Mouse (Mus musculus): ENCODE measurements around the gene Carns1. TPM values are rescaled to one million over a fixed set of nuclear protein-coding genes. Genes with fewer than 3 reads are reported as not detected.

Carns1 gene
- total RNA-seq, 2 experiments from 2014 or later = 3.8 to 5.9 TPM

- intact Hi-C loops (cut with DNase I) = no loop called here
- DNase-seq (ENCODE audit: low spot score in 2 of 2) = no peak
These were observed 8.4 kb upstream of the Carns1 start for GRCm38 (mm10) chr19:4183689-4184088.

GRCm38 (mm10) chr19:4181892-4182291, 6.6 kb upstream of the Carns1 start:
- peak; percentile 82 to 86 for DNase-seq (ENCODE audit: low spot score in 2 of 2)
- intact Hi-C loops (cut with DNase I) = no loop called here

GRCm38 (mm10) chr19:4180411-4180810, 5.1 kb upstream of the Carns1 start:
- DNase-seq (ENCODE audit: low spot score in 2 of 2) = no peak
- intact Hi-C loops (cut with DNase I) = no loop called here

- intact Hi-C loops (cut with DNase I) = loop anchor here (5.0 kb wide), 1 partner anchor 54 kb away; no protein-coding TSS in a partner anchor
- DNase-seq (ENCODE audit: low spot score in 2 of 2) = no peak
These were observed 2.4 kb downstream of the Carns1 start for GRCm38 (mm10) chr19:4172925-4173324.

- DNase-seq (ENCODE audit: low spot score in 2 of 2) = no peak
- intact Hi-C loops (cut with DNase I) = loop anchor here (5.0 kb wide), 1 partner anchor 56 kb away; no protein-coding TSS in a partner anchor
These were observed 3.6 kb downstream of the Carns1 start for GRCm38 (mm10) chr19:4171393-4172290.

GRCm38 (mm10) chr19:4170723-4171392, 4.4 kb downstream of the Carns1 start:
- no peak for DNase-seq (ENCODE audit: low spot score in 2 of 2)
- intact Hi-C loops (cut with DNase I) = loop anchor here (5.0 kb wide), 1 partner anchor 56 kb away; no protein-coding TSS in a partner anchor

GRCm38 (mm10) chr19:4169810-4170209, 5.5 kb downstream of the Carns1 start:
- no peak for DNase-seq (ENCODE audit: low spot score in 2 of 2)
- intact Hi-C loops (cut with DNase I) = loop anchor here (1.0 to 5.0 kb wide), 2 partner anchors 22 to 57 kb away; partner anchors contain the start of gene Ppp1ca

GRCm38 (mm10) chr19:4169378-4169784, 5.9 kb downstream of the Carns1 start:
- peak; percentile 99 to 100 for DNase-seq (ENCODE audit: low spot score in 2 of 2)
- intact Hi-C loops (cut with DNase I) = loop anchor here (1.0 kb wide), 1 partner anchor 23 kb away; the partner anchor contains the start of gene Ppp1ca

GRCm38 (mm10) chr19:4166678-4167476, 8.4 kb downstream of the Carns1 start:
- intact Hi-C loops (cut with DNase I) = no loop called here

GRCm38 (mm10) chr19:4164721-4165120, 10.6 kb downstream of the Carns1 start:
- intact Hi-C loops (cut with DNase I) = no loop called here
- DNase-seq (ENCODE audit: low spot score in 2 of 2) = no peak

More at GRCm38 (mm10) chr19:4166678-4167476, 8.4 kb downstream of the Carns1 start:
- DNase-seq (ENCODE audit: low spot score in 2 of 2) = no peak

GRCm38 (mm10) chr19:4164100-4164499, 11.2 kb downstream of the Carns1 start:
- intact Hi-C loops (cut with DNase I) = no loop called here
- no peak for DNase-seq (ENCODE audit: low spot score in 2 of 2)

- intact Hi-C loops (cut with DNase I) = no loop called here
- no peak for DNase-seq (ENCODE audit: low spot score in 2 of 2)
These were observed 11.8 kb downstream of the Carns1 start for GRCm38 (mm10) chr19:4163543-4163887.

GRCm38 (mm10) chr19:4162646-4163542, 12.4 kb downstream of the Carns1 start, which contains the start of gene Rps6kb2:
TSS of gene Rps6kb2 (minus strand) at chr19:4163354.
- intact Hi-C loops (cut with DNase I) = no loop called here
- peak; percentile 98 for DNase-seq (ENCODE audit: low spot score in 2 of 2)

GRCm38 (mm10) chr19:4159049-4159448, 16.2 kb downstream of the Carns1 start:
- no peak for DNase-seq (ENCODE audit: low spot score in 2 of 2)
- intact Hi-C loops (cut with DNase I) = no loop called here

- intact Hi-C loops (cut with DNase I) = no loop called here
- DNase-seq (ENCODE audit: low spot score in 2 of 2) = no peak
These were observed 18.5 kb downstream of the Carns1 start for GRCm38 (mm10) chr19:4156771-4157170.

GRCm38 (mm10) chr19:4156073-4156579, 19.2 kb downstream of the Carns1 start:
- no peak for DNase-seq (ENCODE audit: low spot score in 2 of 2)
- intact Hi-C loops (cut with DNase I) = no loop called here

- DNase-seq (ENCODE audit: low spot score in 2 of 2) = no peak
- intact Hi-C loops (cut with DNase I) = no loop called here
These were observed 19.8 kb downstream of the Carns1 start for GRCm38 (mm10) chr19:4155223-4156072.
